Mouse (Mus musculus) hindbrain, embryonic 16.5 days (tissue): ENCODE data around the gene Wdr83. TPM values are rescaled to one million over a fixed set of nuclear protein-coding genes. Genes with fewer than 3 reads are reported as not detected.
"Not testable (repeated sequence)": the region's sequence is repeated elsewhere in the genome, so short reads cannot be mapped to it uniquely, and the experiment has no call there.

ENCODE experiments used
- ATAC-seq: fragments of 200-750 bp; cut with Nextera tagmentation; 2 replicates; pipeline ENCODE4 v1.8.0; 2017; ENCODE audit warnings: moderate TSS enrichment, moderate library complexity
- H3K27ac ChIP-seq: fragments of 300-500 bp; sonication (generic); 2 replicates; pipeline ENCODE4 v1.5.1; 2014; ENCODE audit warnings: low read depth, mild to moderate bottlenecking, control low read depth, low read length, moderate library complexity
- H3K27me3 ChIP-seq: fragments of 300-500 bp; sonication (generic); replicated peaks from 2 replicates; pipeline ENCODE4 v1.6.1; 2014; ENCODE audit warnings: low read length; ENCODE audit not compliant: control insufficient read depth, insufficient read depth
- H3K36me3 ChIP-seq: fragments of 300-500 bp; sonication (generic); 2 replicates; pipeline ENCODE4 v1.6.1; 2014; ENCODE audit warnings: mild to moderate bottlenecking, low read length, moderate library complexity, mixed read lengths; ENCODE audit not compliant: control insufficient read depth, insufficient read depth
- H3K4me1 ChIP-seq: fragments of 300-500 bp; sonication (generic); 2 replicates; pipeline ENCODE4 v1.6.1; 2014; ENCODE audit warnings: low read depth, low read length; ENCODE audit not compliant: control insufficient read depth, insufficient read depth
- H3K4me2 ChIP-seq: fragments of 300-500 bp; sonication (generic); 2 replicates; pipeline ENCODE4 v1.6.1; 2014; ENCODE audit warnings: mild to moderate bottlenecking, low read length, control low read depth, moderate library complexity
- H3K4me3 ChIP-seq: fragments of 300-500 bp; sonication (generic); 2 replicates; pipeline ENCODE4 v1.5.1; 2014; ENCODE audit warnings: mild to moderate bottlenecking, low read length, control low read depth, moderate library complexity
- H3K9ac ChIP-seq: fragments of 300-500 bp; sonication (generic); 2 replicates; pipeline ENCODE4 v1.6.1; 2014; ENCODE audit warnings: low read depth, mild to moderate bottlenecking, control low read depth, low read length, moderate library complexity
- H3K9me3 ChIP-seq: fragments of 300-500 bp; sonication (generic); 2 replicates; pipeline ENCODE4 v1.6.1; 2014; ENCODE audit warnings: mild to moderate bottlenecking, low read length, moderate library complexity; ENCODE audit not compliant: control insufficient read depth
- WGBS: fragments of 180-500 bp; shearing (Covaris S2); extraction: QIAGEN DNeasy Blood & Tissue Kit; methylation state at CpG from one replicate; pipeline ENCODE4 v1.1.7; 2014; 5-methylcytosine and 5-hydroxymethylcytosine counted together
- polyA plus RNA-seq: library from polyadenylated mRNA; unstranded; fragments of >200 nt; fragmentation: Nextera tagmentation; extraction: Ambion mirVana; gene quantifications from 2 replicates; pipeline ENCODE4 v1.2.1, GENCODE M21; 2015

Wdr83 gene
- polyA plus RNA-seq, 1 experiment from 2014 or later, result 45.5 TPM

- Histone ChIP-seq H3K36me3 (0 out of 2 replicates have a peak, but pooled peaks cover 2% of the 10 kb centered on the region), H3K27ac (no peak within 1 kb of the TSS), H3K27me3 (no peaks in the 10 kb centered on the region), H3K4me1 (peaks cover 24% of the 10 kb centered on the region), H3K9ac (peak within 1 kb of the TSS; percentile 53), H3K9me3 (no peaks in the 10 kb centered on the region), H3K4me2 (peak within 1 kb of the TSS; percentile 61), H3K4me3 (peak within 1 kb of the TSS; percentile 54)
- WGBS, result 1% methylated on average over 28 of the region's 30 CpGs
- ATAC-seq, result peak; percentile 90
These were observed 2.2 kb upstream of the Wdr83 start, which contains the start of gene Man2b1 for GRCm38 (mm10) chr8:85083108-85083813. Gene Man2b1, plus strand, starts transcription at chr8:85083270.

- 93% methylated on average over 4 of the region's 4 CpGs for WGBS
- H3K9me3 ChIP-seq, H3K27me3 ChIP-seq, H3K4me2 ChIP-seq, H3K36me3 ChIP-seq, H3K9ac ChIP-seq, H3K4me3 ChIP-seq, H3K27ac ChIP-seq, ATAC-seq: not testable (repeated sequence)
- H3K4me1 ChIP-seq, result peaks cover 24% of the 10 kb centered on the region
These were observed 1.1 kb upstream of the Wdr83 start for GRCm38 (mm10) chr8:85082169-85082568.

DNA sequence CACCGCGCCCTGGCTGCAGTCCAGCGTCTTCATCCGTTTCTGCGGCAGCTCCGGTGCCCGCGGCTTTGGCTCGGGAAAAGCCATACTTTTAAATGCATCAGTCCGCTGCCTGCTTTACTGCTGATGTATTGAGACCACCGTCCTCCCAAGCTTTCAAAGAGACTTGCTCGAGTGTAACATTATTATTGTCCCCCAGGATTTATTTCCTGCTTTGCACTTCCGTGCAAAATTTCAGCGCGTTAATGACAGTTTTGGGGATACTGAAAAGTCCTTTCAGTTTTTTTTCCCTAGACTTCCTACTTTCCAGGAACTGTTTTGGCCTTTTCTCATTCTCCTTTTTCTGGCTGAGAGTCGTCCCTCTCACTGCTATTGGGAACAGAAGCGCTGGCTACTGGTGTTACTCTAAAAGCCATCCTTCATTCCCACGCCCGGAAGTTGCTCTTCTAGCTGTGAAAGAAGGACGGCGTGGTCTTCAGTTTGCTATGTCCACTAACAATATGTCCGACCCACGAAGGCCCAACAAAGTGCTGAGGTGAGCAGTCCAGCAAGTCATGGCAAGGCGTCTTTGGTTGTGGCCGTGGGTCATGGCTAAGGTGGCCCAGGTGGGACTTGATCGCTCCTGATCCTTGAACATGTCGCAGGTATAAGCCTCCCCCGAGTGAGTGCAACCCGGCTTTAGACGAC is 432 bp downstream of the Wdr83 start, which contains the start of gene Wdr83os:
TSS of gene Wdr83os (plus strand) at position 209 of the 684 bp plus-strand sequence.
- peak within 1 kb of the TSS; percentile 73 for H3K27ac ChIP-seq
- peaks cover under 1% of the 10 kb centered on the region; the same call in 1 of the 2 replicates for H3K36me3 ChIP-seq
- H3K9ac ChIP-seq, result peak within 1 kb of the TSS; percentile 88
- H3K27me3 ChIP-seq, result no peaks in the 10 kb centered on the region
- peak within 1 kb of the TSS; percentile 87 for H3K4me3 ChIP-seq
- peaks cover 24% of the 10 kb centered on the region for H3K4me1 ChIP-seq
- under 1% methylated on average over 30 of the region's 30 CpGs for WGBS
- 0 out of 2 replicates have a peak, but pooled peaks have one; percentile 15 for ATAC-seq
- no peaks in the 10 kb centered on the region for H3K9me3 ChIP-seq
- peak within 1 kb of the TSS; percentile 95 for H3K4me2 ChIP-seq

DNA sequence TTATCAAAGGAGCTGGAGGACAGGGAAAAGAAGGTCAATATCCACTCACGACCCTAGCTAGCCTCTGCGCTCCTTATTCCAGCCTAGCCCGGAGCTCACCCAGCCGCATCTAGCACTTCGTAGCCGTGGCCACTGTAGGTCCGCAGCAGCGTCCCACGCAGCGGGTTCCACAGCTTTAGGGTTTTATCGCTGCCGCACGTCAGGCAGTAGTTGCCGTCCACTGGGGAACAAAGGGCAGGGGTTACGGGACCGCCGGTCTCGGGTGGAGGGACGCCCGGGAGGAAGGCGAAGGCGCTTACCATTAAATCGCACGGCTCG is 933 bp downstream of the Wdr83 start:
- Histone ChIP-seq H3K9me3 (no peaks in the 10 kb centered on the region), H3K4me2 (peak overlapping the region; percentile 95), H3K4me1 (peaks cover 24% of the 10 kb centered on the region), H3K9ac (peak overlapping the region; percentile 88), H3K4me3 (peak overlapping the region; percentile 87), H3K27ac (peak overlapping the region; percentile 73), H3K36me3 (peaks cover 6% of the 10 kb centered on the region; the same call in 1 of the 2 replicates), H3K27me3 (no peaks in the 10 kb centered on the region)
- under 1% methylated on average over 25 of the region's 25 CpGs for WGBS
- no peak for ATAC-seq

DNA sequence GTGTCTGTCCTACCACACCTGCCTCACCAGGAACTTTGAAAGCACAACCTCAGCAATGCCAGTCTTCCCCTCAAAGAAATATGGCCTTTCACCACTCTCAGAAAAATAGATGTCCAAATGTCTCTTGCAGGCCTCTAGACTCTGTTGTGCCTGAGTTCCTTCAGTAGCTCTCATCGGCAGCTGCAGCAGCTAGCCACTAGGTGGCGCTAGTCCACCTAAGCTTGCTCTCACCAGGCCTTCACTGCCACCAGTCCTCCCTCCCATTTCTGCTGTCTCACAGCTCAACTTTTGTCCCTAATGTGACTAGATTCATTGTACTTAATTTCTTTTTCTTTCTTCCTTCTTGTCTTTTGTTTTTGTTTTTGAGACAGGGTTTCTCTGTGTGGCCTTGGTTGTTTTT is 4.1 kb downstream of the Wdr83 start:
- Histone ChIP-seq H3K27ac (no peak overlapping the region), H3K9me3 (no peaks in the 10 kb centered on the region), H3K36me3 (peaks cover 19% of the 10 kb centered on the region; the same call in 1 of the 2 replicates), H3K27me3 (no peaks in the 10 kb centered on the region), H3K9ac (no peak overlapping the region), H3K4me3 (no peak overlapping the region), H3K4me1 (peaks cover 25% of the 10 kb centered on the region), H3K4me2 (no peak overlapping the region)
- 0% methylated on average over 2 of the region's 2 CpGs for WGBS
- ATAC-seq, result peak; percentile 25; the same call in 1 of the 2 replicates

- Histone ChIP-seq H3K4me1 (peaks cover 22% of the 10 kb centered on the region), H3K27me3 (no peaks in the 10 kb centered on the region), H3K4me2 (no peak overlapping the region), H3K9ac (no peak overlapping the region), H3K36me3 (peaks cover 19% of the 10 kb centered on the region; the same call in 1 of the 2 replicates), H3K4me3 (no peak overlapping the region), H3K27ac (no peak overlapping the region), H3K9me3 (no peaks in the 10 kb centered on the region)
- 75% methylated on average over 9 of the region's 9 CpGs for WGBS
- no peak for ATAC-seq
These were observed 5.1 kb downstream of the Wdr83 start for GRCm38 (mm10) chr8:85076001-85076400.

- H3K36me3 ChIP-seq, result peaks cover 19% of the 10 kb centered on the region; the same call in 1 of the 2 replicates
- no peak overlapping the region for H3K27ac ChIP-seq
- H3K4me3 ChIP-seq, result no peak overlapping the region
- peaks cover 19% of the 10 kb centered on the region for H3K4me1 ChIP-seq
- no peaks in the 10 kb centered on the region for H3K9me3 ChIP-seq
- WGBS, result 92% methylated on average over 10 of the region's 10 CpGs
- H3K9ac ChIP-seq, result no peak overlapping the region
- no peak for ATAC-seq
- H3K4me2 ChIP-seq, result no peak overlapping the region
- H3K27me3 ChIP-seq, result no peaks in the 10 kb centered on the region
These were observed 6.5 kb downstream of the Wdr83 start for GRCm38 (mm10) chr8:85074617-85075016.

DNA sequence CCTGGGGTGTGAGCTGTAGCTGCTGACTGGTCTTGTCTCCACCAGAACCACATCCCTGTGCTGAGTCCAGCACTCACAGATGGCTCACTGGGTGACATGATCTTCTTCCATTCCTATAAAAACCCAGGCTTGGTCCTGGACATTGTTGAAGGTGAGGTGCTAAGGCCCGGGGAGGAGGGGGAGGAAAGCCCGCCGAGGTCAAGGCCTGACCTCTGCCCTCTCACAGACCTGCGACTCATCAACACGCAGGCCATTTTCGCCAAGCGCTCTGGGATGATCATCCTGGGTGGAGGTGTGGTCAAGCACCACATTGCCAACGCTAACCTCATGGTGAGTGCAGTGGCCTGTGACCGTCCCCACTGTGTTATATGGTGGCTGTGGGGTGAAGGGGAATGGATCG is 6.9 kb downstream of the Wdr83 start:
- Histone ChIP-seq H3K9me3 (no peaks in the 10 kb centered on the region), H3K9ac (no peak overlapping the region), H3K4me3 (no peak overlapping the region), H3K4me2 (no peak overlapping the region), H3K36me3 (peaks cover 19% of the 10 kb centered on the region), H3K27me3 (no peaks in the 10 kb centered on the region), H3K27ac (no peak overlapping the region), H3K4me1 (peaks cover 16% of the 10 kb centered on the region)
- ATAC-seq, result no peak
- WGBS, result 87% methylated on average over 10 of the region's 10 CpGs

DNA sequence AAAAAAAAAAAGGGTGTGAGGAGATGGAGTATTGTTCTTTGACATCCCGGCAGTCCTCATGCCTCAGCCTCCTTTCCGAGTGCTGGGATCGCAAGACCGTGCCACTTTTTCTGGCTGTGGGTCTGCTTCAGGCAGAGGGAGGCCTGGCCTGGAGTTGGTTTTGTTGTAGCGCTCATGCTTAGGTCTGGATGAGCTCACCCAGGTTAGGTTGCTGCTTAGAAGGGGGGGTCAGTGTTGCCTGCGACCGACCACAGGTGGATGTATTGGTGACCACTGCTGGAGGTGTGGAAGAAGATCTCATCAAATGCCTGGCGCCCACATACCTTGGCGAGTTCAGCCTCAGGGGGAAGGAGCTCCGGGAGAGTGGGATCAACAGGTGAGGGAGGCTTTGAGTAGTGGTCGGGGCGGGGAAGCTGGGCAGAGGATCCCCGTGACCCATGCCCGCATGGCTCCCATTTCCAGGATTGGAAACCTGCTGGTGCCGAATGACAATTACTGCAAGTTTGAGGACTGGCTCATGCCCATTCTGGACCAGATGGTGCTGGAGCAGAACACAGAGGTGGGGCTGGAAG is 8.0 kb downstream of the Wdr83 start:
- ATAC-seq, result no peak
- no peaks in the 10 kb centered on the region for H3K27me3 ChIP-seq
- no peak overlapping the region; the same call in 1 of the 2 replicates for H3K4me2 ChIP-seq
- H3K4me1 ChIP-seq, result peaks cover 16% of the 10 kb centered on the region
- no peak overlapping the region for H3K4me3 ChIP-seq
- H3K27ac ChIP-seq, result no peak overlapping the region
- 94% methylated on average over 15 of the region's 15 CpGs for WGBS
- H3K36me3 ChIP-seq, result peaks cover 19% of the 10 kb centered on the region
- H3K9me3 ChIP-seq, result no peaks in the 10 kb centered on the region
- H3K9ac ChIP-seq, result no peak overlapping the region
